Mouse (Mus musculus) left cerebral cortex, postnatal 14 days (tissue): ENCODE measurements around the gene Fstl4. TPM values are rescaled to one million over a fixed set of nuclear protein-coding genes. Genes with fewer than 3 reads are reported as not detected.
"Not testable (repeated sequence)": the region's sequence is repeated elsewhere in the genome, so short reads cannot be mapped to it uniquely, and the experiment has no call there.

ENCODE experiments used
- DNase-seq, 2 experiments: peaks; one replicate each; pipeline ENCODE4 v3.0.0; 2021 to 2022; ENCODE audit warnings: low spot score in 2 of 2, mixed read lengths in 1 of 2
- intact Hi-C: fragments of 180-260 bp; cut with DNase I; formaldehyde crosslinking; loops from one replicate; pipeline ENCODE4 v1.15.1; 2025
- total RNA-seq, 2 experiments: library from RNA; stranded (reverse); gene quantifications; 2 replicates each; pipeline ENCODE4 v1.2.3; 2021

The Fstl4 gene
- total RNA-seq, 2 experiments from 2014 or later: 25.6 to 30.2 TPM

- no peak for DNase-seq
- intact Hi-C loops: loop anchor here (10.0 kb wide), 1 partner anchor 721 kb away; no protein-coding TSS in a partner anchor
Measured at GRCm38 (mm10) chr11:53146290-53146689, 381.9 kb downstream of the Fstl4 start.

DNA sequence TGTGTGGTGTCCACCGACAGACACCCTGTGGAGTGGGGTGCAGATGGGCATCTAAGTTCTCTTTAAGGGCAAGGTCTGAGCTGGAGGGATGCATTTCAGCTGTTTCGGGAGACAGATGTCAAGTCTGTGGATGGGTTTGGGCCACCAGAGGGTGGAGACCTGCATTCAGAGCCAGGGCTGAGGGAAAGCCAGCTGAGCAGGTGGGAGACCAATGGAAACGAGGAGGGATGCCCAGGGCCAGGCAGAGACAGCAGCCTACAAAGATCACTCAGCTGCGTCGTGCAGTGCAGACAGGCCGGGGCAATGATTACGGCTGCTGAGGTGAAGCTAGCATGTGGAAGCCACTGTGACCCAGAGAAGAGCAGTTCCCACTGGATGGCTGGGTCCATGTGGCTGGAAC, 392.0 kb downstream of the Fstl4 start:
- intact Hi-C loops: no loop called here
- DNase-seq: no peak

DNA sequence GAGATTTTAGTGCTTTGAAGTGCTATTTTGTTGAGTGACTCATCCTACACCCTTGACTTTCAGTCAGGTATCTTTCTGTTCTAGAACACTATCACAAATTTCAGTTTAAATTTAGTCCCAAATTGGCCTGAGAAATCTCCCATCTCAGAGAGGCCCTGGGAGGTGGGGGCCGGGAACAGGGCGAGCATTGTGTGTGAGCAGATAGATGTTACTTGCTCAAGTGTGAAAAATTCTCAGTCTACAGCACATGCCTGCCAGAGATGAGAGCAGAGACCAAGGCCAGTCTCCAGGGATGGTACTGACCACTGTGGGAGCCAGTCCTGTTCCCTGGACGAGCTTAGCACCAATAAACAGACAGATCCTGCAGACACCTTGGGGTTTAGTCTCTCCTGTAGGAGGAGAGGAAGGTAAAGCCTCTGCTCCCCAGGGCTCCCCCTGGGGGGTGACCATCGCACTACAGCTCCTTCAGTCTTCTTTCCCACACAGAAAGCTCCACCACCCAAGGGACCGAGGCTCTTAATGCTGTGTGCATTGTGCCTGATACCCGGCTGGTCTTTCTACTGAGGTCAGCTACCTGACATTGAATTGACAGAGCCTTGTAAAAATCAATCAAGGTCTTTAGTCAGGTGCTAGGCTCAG, 393.3 kb downstream of the Fstl4 start:
- intact Hi-C loops: no loop called here
- DNase-seq: no peak

DNA sequence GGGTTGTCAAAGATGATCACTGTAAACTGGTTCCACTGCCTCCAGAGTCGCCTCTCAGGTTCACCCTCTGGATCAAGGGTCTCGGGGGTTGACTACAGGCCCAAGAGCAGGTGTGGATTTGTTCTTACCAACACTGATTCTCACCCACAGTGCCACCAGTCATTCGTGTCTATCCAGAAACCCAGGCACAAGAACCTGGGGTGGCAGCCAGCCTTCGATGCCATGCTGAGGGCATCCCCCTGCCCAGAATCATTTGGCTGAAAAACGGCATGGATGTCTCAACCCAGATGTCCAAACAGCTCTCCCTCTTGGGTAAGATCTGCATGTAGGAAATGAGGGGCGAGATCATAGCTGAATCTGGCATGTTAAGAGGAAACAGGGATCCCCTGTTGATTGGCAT, 398.0 kb downstream of the Fstl4 start:
- no peak for DNase-seq

DNA sequence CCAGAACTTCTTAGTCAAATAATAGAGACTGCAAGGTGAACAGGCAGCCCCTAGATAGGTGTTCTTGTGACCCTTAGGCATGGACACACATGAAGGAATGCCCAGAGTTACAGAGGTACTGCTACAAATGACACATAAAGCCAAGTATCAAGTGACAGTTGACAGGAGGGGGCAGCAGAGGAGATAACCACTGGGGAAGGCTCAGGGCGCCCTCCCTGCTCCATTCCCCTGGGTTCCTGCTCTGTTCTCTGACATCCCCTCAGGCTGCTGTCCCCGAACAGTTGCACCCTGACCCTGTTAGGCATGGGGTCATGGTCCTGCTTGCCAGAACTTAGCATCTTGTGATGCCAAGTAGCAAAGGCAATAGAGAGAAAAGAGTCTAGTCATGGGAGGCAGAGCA, 402.0 kb downstream of the Fstl4 start:
- intact Hi-C loops: no loop called here
- DNase-seq: no peak

More for the DNA sequence above, 398.0 kb downstream of the Fstl4 start:
- intact Hi-C loops: no loop called here

DNA sequence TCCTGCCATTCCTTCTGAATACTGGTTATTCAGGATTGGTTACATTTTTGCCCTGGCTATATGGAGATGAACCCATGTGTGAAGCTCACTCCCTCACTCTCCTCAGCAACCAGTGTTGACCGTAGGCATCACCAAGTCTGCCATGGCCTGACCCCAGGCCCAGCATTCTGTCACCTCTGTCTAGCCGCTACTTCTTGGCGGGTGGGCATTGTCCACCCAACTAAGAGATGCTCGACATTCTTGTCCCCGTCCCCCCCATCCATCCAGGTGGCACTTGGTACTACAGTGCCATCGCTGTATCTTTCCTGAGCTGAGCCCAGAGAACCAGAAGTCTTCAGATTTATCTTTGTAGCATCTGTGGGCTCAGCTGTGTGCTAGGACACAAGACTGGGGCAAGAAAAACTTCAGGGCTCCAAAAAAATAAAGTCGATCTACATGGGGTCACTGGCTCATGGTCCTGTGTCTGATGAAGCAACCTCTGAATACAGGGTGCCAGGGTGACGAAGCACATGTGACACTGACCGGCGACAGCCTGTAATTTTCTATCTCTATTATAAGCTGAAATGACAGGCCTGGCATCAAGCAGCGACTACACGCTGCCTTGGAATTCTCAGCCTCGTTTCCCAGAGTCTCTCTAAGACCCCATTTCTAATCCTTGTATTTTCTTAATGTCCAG, 417.9 kb downstream of the Fstl4 start:
- no peak for DNase-seq
- intact Hi-C loops: no loop called here

DNA sequence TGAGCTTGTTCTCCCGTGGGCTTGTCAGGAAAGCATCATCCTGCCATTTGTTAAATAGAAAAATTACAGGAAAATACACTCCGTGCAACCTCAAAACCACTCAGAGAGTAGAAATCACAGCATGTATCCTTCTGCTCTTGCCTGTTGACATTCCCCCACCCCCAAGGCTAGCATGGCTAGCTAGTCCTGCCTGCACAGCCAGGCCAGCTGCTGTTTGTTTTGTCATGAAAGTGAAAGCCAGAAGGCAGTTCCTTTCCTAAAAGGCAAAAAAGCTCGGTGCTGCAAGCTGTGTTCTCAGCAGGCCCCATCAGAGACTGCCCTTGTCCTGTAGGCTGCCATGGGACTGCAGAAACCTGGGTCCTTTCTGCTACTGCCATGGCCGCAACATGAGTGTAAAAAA, 418.4 kb downstream of the Fstl4 start:
- intact Hi-C loops: no loop called here
- DNase-seq: peak in 1 of 2 experiments; percentile 31

DNA sequence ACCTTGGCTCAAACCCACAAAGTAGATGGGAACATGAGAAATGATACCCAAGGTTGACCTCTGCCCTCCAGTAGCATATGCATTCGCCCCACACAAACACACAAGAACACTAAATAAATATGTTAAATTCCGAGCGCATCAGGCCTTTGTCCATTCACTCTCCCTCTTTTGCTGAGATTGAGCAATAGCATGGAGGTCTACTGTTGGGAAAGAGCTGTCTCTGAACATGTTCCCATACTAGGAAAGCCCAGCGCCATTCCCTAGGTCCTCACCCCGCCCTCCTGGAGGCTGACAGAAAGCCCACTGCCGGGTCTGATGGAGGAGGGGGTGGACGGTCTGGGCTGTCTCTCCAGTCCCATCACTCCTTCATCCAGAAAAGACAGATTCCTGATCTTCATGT, 419.6 kb downstream of the Fstl4 start:
- intact Hi-C loops: no loop called here

GRCm38 (mm10) chr11:53184698-53185097, 420.3 kb downstream of the Fstl4 start:
- no peak for DNase-seq
- intact Hi-C loops: no loop called here

More for the DNA sequence above, 419.6 kb downstream of the Fstl4 start:
- no peak for DNase-seq

- intact Hi-C loops: no loop called here
- no peak for DNase-seq
Measured at GRCm38 (mm10) chr11:53187427-53188140, 423.1 kb downstream of the Fstl4 start.

GRCm38 (mm10) chr11:53196551-53196950, 432.1 kb downstream of the Fstl4 start:
- intact Hi-C loops, DNase-seq: not testable (repeated sequence)

DNA sequence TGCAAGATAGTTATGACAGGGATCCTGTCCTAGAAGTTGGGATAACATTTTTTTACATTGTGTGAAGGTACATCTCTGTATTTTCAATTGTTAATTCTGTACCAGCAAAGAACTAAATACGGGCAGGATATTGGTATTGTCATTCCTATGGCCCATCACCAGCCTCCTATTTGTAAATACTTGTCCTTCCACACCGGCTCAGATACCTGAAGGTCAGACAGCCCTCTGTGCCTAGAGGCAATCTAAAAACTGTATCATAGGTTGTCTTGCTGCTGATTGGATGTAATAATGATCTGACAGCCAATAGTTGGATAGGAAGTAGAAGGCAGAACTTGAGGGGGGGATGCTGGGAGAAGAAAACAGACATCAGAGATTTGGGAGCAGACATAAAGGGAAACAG, 432.7 kb downstream of the Fstl4 start:
- intact Hi-C loops: no loop called here
- DNase-seq: no peak

DNA sequence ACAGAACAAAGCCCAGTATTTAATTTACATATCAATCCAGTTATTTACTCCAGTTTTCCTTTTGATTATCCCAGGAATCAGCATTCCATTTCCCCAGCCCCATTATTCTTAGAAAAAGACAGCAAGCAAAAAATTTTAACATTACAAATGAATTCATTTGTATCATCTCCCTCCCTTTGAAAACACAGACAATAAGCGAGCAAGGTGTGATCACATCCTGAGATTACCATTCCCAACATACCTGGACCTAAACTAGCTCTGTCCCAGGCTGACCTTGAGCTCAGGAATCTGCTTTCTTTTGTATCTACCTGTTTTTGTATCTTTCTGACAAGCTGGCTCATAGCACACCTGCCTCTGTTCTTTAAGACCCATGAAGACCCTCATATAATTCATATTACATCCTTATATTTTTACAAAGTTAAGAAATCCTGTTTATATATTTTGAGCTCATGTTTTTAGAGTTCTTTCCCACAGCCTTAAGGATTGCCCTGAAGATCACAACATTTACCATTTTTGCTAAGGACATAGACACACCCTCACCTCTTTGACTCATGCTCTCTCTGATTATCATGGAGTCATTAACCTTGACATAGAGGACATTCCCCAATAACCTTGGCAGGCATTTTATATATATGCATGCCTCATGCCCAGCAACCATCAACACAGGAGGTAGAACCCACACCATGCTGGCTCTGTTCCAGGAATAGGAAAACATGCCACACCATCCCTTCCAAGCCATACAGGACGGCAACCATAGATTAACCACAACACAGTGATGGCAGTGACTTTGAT, 438.2 kb downstream of the Fstl4 start:
- DNase-seq: no peak
- intact Hi-C loops: no loop called here

- intact Hi-C loops: no loop called here
- DNase-seq: no peak
Measured at GRCm38 (mm10) chr11:53210876-53211275, 446.4 kb downstream of the Fstl4 start.

GRCm38 (mm10) chr11:53229011-53229410, 464.6 kb downstream of the Fstl4 start:
- DNase-seq: peak; percentile 61 to 76
- intact Hi-C loops: no loop called here

- DNase-seq: no peak
Measured at GRCm38 (mm10) chr11:53231836-53232235, 467.4 kb downstream of the Fstl4 start.

GRCm38 (mm10) chr11:53233590-53233989, 469.2 kb downstream of the Fstl4 start:
- intact Hi-C loops: no loop called here
- no peak for DNase-seq

More at GRCm38 (mm10) chr11:53231836-53232235, 467.4 kb downstream of the Fstl4 start:
- intact Hi-C loops: no loop called here
